Mouse (Mus musculus) neutrophil, adult 5-6 weeks (primary cell): ENCODE measurements around the gene Xndc1. TPM values are rescaled to one million over a fixed set of nuclear protein-coding genes. Genes with fewer than 3 reads are reported as not detected.
A peak's percentile ranks its signal among the peaks of the same experiment; 100 is the strongest.

Source experiments
- ATAC-seq: fragments of 151-379, 151-347 bp; 2 replicates; pipeline ENCODE4 v1.8.0; 2017; ENCODE audit warnings: mild to moderate bottlenecking, moderate TSS enrichment; ENCODE audit not compliant: insufficient number of reproducible peaks, poor library complexity, low FRiP score, severe bottlenecking; ENCODE audit errors: extremely low read depth
- total RNA-seq: library from RNA; stranded (forward); fragments of 200-1000 nt; gene quantifications from 2 replicates; pipeline ENCODE4 v1.2.3, GENCODE M21; 2017

Xndc1 gene
- total RNA-seq, 1 experiment from 2014 or later = 40.2 TPM

GRCm38 (mm10) chr7:102076714-102077296 lies 11.5 kb downstream of the Xndc1 start:
- ATAC-seq = peak; percentile 41; the same call in 1 of the 2 replicates

- ATAC-seq = no peak
Observed at GRCm38 (mm10) chr7:102078517-102078916, 13.2 kb downstream of the Xndc1 start.

GRCm38 (mm10) chr7:102080311-102080710 lies 15.0 kb downstream of the Xndc1 start:
- no peak for ATAC-seq

- no peak for ATAC-seq
Observed at GRCm38 (mm10) chr7:102081784-102082183, 16.5 kb downstream of the Xndc1 start.

- ATAC-seq = no peak
Observed at GRCm38 (mm10) chr7:102082816-102083215, 17.5 kb downstream of the Xndc1 start, which contains the start of gene Trpc2. Trpc2 (plus strand) TSS chr7:102083116.

- no peak for ATAC-seq
Observed at GRCm38 (mm10) chr7:102084041-102084696, 18.9 kb downstream of the Xndc1 start.

- ATAC-seq = no peak
Observed at GRCm38 (mm10) chr7:102087336-102087735, 22.0 kb downstream of the Xndc1 start.

GRCm38 (mm10) chr7:102099760-102100661 lies 34.7 kb downstream of the Xndc1 start:
- ATAC-seq = peak; percentile 71

GRCm38 (mm10) chr7:102100868-102101267 lies 35.6 kb downstream of the Xndc1 start:
- ATAC-seq = no peak

GRCm38 (mm10) chr7:102101487-102101886 lies 36.2 kb downstream of the Xndc1 start, which contains the start of gene Art1:
Art1 (plus strand) TSS chr7:102101743.
- no peak for ATAC-seq

- no peak for ATAC-seq
Observed at GRCm38 (mm10) chr7:102102241-102102640, 36.9 kb downstream of the Xndc1 start.

GRCm38 (mm10) chr7:102102696-102103095 lies 37.4 kb downstream of the Xndc1 start:
- no peak for ATAC-seq

- no peak for ATAC-seq
Observed at GRCm38 (mm10) chr7:102103555-102103954, 38.2 kb downstream of the Xndc1 start.

- ATAC-seq = no peak
Observed at GRCm38 (mm10) chr7:102104126-102104525, 38.8 kb downstream of the Xndc1 start.

- ATAC-seq = no peak; the same call in 1 of the 2 replicates
Observed at GRCm38 (mm10) chr7:102106700-102107141, 41.4 kb downstream of the Xndc1 start.

- no peak for ATAC-seq
Observed at GRCm38 (mm10) chr7:102108206-102108605, 42.9 kb downstream of the Xndc1 start.

- ATAC-seq = no peak
Observed at GRCm38 (mm10) chr7:102109171-102109570, 43.9 kb downstream of the Xndc1 start, which contains the start of gene Art5. Art5 (minus strand) TSS chr7:102109489.

GRCm38 (mm10) chr7:102109746-102110145 lies 44.4 kb downstream of the Xndc1 start:
- no peak for ATAC-seq

GRCm38 (mm10) chr7:102113151-102113729 lies 47.9 kb downstream of the Xndc1 start:
- no peak for ATAC-seq
